ENCODE assay signal across 8 mouse cellular contexts in the genomic region with DNA sequence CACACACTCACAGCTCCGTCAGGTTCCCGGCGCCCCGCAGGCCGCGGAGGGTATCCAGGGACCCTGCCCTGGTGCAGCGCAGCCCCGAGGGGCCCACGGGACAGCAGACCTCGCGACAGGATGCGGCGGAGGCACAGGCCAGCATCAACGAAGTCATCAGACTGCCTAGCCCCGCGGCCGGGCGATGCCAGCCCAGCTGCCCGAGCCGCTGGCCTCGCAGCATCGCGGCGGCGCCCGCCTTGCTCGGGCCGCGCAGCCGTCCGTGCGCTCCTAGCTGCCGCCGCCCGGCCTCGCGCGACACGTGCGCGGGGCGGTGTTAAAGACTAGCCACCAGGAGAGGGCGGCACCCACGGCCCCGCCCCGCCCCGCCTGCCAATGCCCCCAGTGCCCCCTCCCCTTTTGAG. TPM values are rescaled to one million over a fixed set of nuclear protein-coding genes. Genes with fewer than 3 reads are reported as not detected.
A peak's percentile ranks its signal among the peaks of the same experiment; 100 is the strongest.
DNase-seq lines count a peak whose midpoint lies in the region; ATAC-seq and TF ChIP-seq lines count a peak whose summit lies in the region.

A gene (minus strand): TSS at position 241 of the 404 bp plus-strand sequence.

- no peak for ATAC-seq in heart, embryonic 11.5 days (replicated peaks; ENCODE audit: insufficient number of reproducible peaks, low FRiP score, low TSS enrichment)
- ATAC-seq in hindbrain, embryonic 12.5 days (ENCODE audit: low FRiP score): peak; percentile 53
- ATAC-seq in liver, postnatal 0 days: peak; percentile 78
- no peak for ATAC-seq in megakaryocyte progenitor cell, adult 5-6 weeks (replicated peaks; ENCODE audit: poor library complexity)

- peak within 1 kb of the TSS; percentile 60 for H3K4me2 ChIP-seq in heart, embryonic 11.5 days
- H3K4me2 ChIP-seq in hindbrain, embryonic 12.5 days (replicated peaks): peak within 1 kb of the TSS; percentile 49
- H3K4me2 ChIP-seq in liver, postnatal 0 days (ENCODE audit: low read depth, low read length): peak within 1 kb of the TSS; percentile 39

- H3K36me3 ChIP-seq in heart, embryonic 11.5 days (ENCODE audit: control insufficient read depth, insufficient read depth, low read length): no peaks in the 10 kb centered on the region
- no peaks in the 10 kb centered on the region for H3K36me3 ChIP-seq in hindbrain, embryonic 12.5 days
- H3K36me3 ChIP-seq in liver, postnatal 0 days (replicated peaks; ENCODE audit: insufficient read depth, low read length): no peaks in the 10 kb centered on the region

- peak within 1 kb of the TSS; percentile 33 for H3K4me3 ChIP-seq in heart, embryonic 11.5 days (ENCODE audit: low read depth, low read length)
- H3K4me3 ChIP-seq in hindbrain, embryonic 12.5 days: peak within 1 kb of the TSS; percentile 36
- peak within 1 kb of the TSS; percentile 3; the same call in 1 of the 2 replicates for H3K4me3 ChIP-seq in liver, postnatal 0 days (ENCODE audit: low read depth, low read length)

- no peak for TF ChIP-seq EP300 in liver, postnatal 0 days (IDR thresholded peaks at IDR 0.05; ENCODE audit: low read depth)

- no peak within 1 kb of the TSS for H3K9ac ChIP-seq in heart, embryonic 11.5 days (ENCODE audit: low read depth, low read length)
- peak within 1 kb of the TSS; percentile 40 for H3K9ac ChIP-seq in hindbrain, embryonic 12.5 days
- H3K9ac ChIP-seq in liver, postnatal 0 days (replicated peaks): no peak within 1 kb of the TSS

- no peak for TF ChIP-seq CTCF in liver, postnatal 0 days (IDR thresholded peaks at IDR 0.05; ENCODE audit: low read depth)

- intact Hi-C loops in heart, postnatal 25 days (cut with DNase I): loop anchor here (1.0 to 2.0 kb wide), 3 partner anchors 21 to 65 kb away; no protein-coding TSS in a partner anchor

- no peaks in the 10 kb centered on the region for H3K9me3 ChIP-seq in heart, embryonic 11.5 days (replicated peaks; ENCODE audit: control insufficient read depth, low read length)
- no peaks in the 10 kb centered on the region for H3K9me3 ChIP-seq in hindbrain, embryonic 12.5 days (replicated peaks)
- no peaks in the 10 kb centered on the region for H3K9me3 ChIP-seq in liver, postnatal 0 days (ENCODE audit: low read length)

- DNase-seq in heart, postnatal 25 days (ENCODE audit: low spot score): no peak
- DNase-seq in MN1 (ENCODE audit: low spot score): peak; percentile 84
- peak; percentile 28 for DNase-seq in liver, postnatal 0 days
- no peak for DNase-seq in left cerebral cortex, adult 11 months (ENCODE audit: low spot score)
- DNase-seq in urinary bladder, adult 18-20 months (ENCODE audit: low spot score in 2 of 2): no peak

- H3K27me3 ChIP-seq in heart, embryonic 11.5 days (ENCODE audit: control insufficient read depth, insufficient read depth, low read length): peaks cover 97% of the 10 kb centered on the region
- peaks cover 92% of the 10 kb centered on the region for H3K27me3 ChIP-seq in hindbrain, embryonic 12.5 days
- peaks cover 88% of the 10 kb centered on the region for H3K27me3 ChIP-seq in liver, postnatal 0 days (ENCODE audit: insufficient read depth, low read length)

- no peak within 1 kb of the TSS for H3K27ac ChIP-seq in heart, embryonic 11.5 days (ENCODE audit: low read depth, low read length)
- no peak within 1 kb of the TSS for H3K27ac ChIP-seq in hindbrain, embryonic 12.5 days
- H3K27ac ChIP-seq in liver, postnatal 0 days (ENCODE audit: low read depth): no peak within 1 kb of the TSS

- 0% methylated on average over 37 of the region's 47 CpGs for WGBS in heart, embryonic 11.5 days (ENCODE audit: insufficient replicate concordance)
- WGBS in hindbrain, embryonic 12.5 days: 1% methylated on average over 41 of the region's 47 CpGs
- 1% methylated on average over 36 of the region's 47 CpGs for WGBS in liver, postnatal 0 days (ENCODE audit: insufficient replicate concordance)

- H3K4me1 ChIP-seq in heart, embryonic 11.5 days (ENCODE audit: control insufficient read depth, insufficient read depth, low read length): peaks cover 14% of the 10 kb centered on the region
- peaks cover 40% of the 10 kb centered on the region for H3K4me1 ChIP-seq in hindbrain, embryonic 12.5 days
- H3K4me1 ChIP-seq in liver, postnatal 0 days (ENCODE audit: insufficient read depth): peaks cover 12% of the 10 kb centered on the region

RNA-seq across cellular contexts. Expression of the gene that starts here (rescaled TPM):
- polyA plus RNA-seq in heart, embryonic 11.5 days (2014; fragmentation: Nextera tagmentation; extraction: Ambion mirVana): 0.30 and 0.51 TPM in 2 replicates
- under 1 TPM; 0.17 to 0.18 TPM for total RNA-seq in heart, postnatal 25 days (2021)
- 19.3 and 24.0 TPM in 2 replicates for polyA plus RNA-seq in hindbrain, embryonic 12.5 days (2016; fragmentation: Nextera tagmentation; extraction: Ambion mirVana)
- 0.47 and 0.53 TPM in 2 replicates for polyA plus RNA-seq in liver, postnatal 0 days (2015; fragmentation: Nextera tagmentation; extraction: Ambion mirVana)
- total RNA-seq in megakaryocyte progenitor cell, adult 5-6 weeks (2015): not detected in 2 replicates
- not detected in 2 replicates for total RNA-seq in megakaryocyte progenitor cell, adult 5-6 weeks (2017)

Comparison
In these comparisons a context has a peak if more than half of its experiments do, and no peak if none do; other contexts are left out.
1. RNA of the gene that starts here (polyA plus RNA-seq): 19.3 to 24.0 TPM in hindbrain, embryonic 12.5 days; 0.47 to 0.53 TPM in liver, postnatal 0 days and 0.30 to 0.51 TPM in heart, embryonic 11.5 days; every median in the first group is over 10 times any median in the second.
2. Peak in DNase-seq, ATAC-seq, H3K4me3 ChIP-seq and H3K4me2 ChIP-seq in liver, postnatal 0 days; RNA of the gene not detected or under 1 TPM.
3. Peak in every context shown above with its lines, with median percentiles within 50 percentile points of each other: H3K4me2 ChIP-seq and H3K4me3 ChIP-seq.